Mouse (Mus musculus) forebrain, embryonic 14.5 days (tissue): ENCODE data around the gene Lrrc32. TPM values are rescaled to one million over a fixed set of nuclear protein-coding genes. Genes with fewer than 3 reads are reported as not detected.
A peak's percentile ranks its signal among the peaks of the same experiment; 100 is the strongest.

Experiments used
- ATAC-seq: fragments of 200-750 bp; cut with Nextera tagmentation; 2 replicates; pipeline ENCODE4 v1.8.0; 2017; ENCODE audit warnings: mild to moderate bottlenecking, moderate library complexity
- DNase-seq: peaks from one replicate; pipeline ENCODE4 v3.0.0-alpha.2; 2015; ENCODE audit warnings: low spot score
- H3K27ac ChIP-seq: fragments of 300-500 bp; sonication (generic); 2 replicates; pipeline ENCODE4 v1.5.1; 2014; ENCODE audit warnings: low read depth, mild to moderate bottlenecking, control low read depth, low read length, moderate library complexity
- H3K27me3 ChIP-seq: fragments of 300-500 bp; sonication (generic); replicated peaks from 2 replicates; pipeline ENCODE4 v1.6.1; 2014; ENCODE audit warnings: low read length, control low read depth, mixed read lengths; ENCODE audit not compliant: control insufficient read depth, insufficient read depth
- H3K36me3 ChIP-seq: fragments of 300-500 bp; sonication (generic); 2 replicates; pipeline ENCODE4 v1.6.1; 2014; ENCODE audit warnings: low read length, control low read depth; ENCODE audit not compliant: control insufficient read depth, insufficient read depth
- H3K4me1 ChIP-seq: fragments of 300-500 bp; sonication (generic); 2 replicates; pipeline ENCODE4 v1.6.1; 2014; ENCODE audit warnings: antibody characterized with exemption, low read length, control low read depth; ENCODE audit not compliant: control insufficient read depth, insufficient read depth
- H3K4me2 ChIP-seq: fragments of 300-500 bp; sonication (generic); 2 replicates; pipeline ENCODE4 v1.6.1; 2014; ENCODE audit warnings: mild to moderate bottlenecking, control low read depth, low read length
- H3K4me3 ChIP-seq: fragments of 300-500 bp; sonication (generic); 2 replicates; pipeline ENCODE4 v1.5.1; 2014; ENCODE audit warnings: low read depth, low read length, control low read depth
- H3K9ac ChIP-seq: fragments of 300-500 bp; sonication (generic); 2 replicates; pipeline ENCODE4 v1.6.1; 2014; ENCODE audit warnings: mild to moderate bottlenecking, low read length, control low read depth, moderate library complexity
- H3K9me3 ChIP-seq: fragments of 300-500 bp; sonication (generic); replicated peaks from 2 replicates; pipeline ENCODE4 v1.6.1; 2016; ENCODE audit warnings: low read length, control low read depth, mixed read lengths; ENCODE audit not compliant: control insufficient read depth
- WGBS: fragments of 180-500 bp; shearing (Covaris S2); extraction: QIAGEN DNeasy Blood & Tissue Kit; methylation state at CpG from one replicate; pipeline ENCODE4 v1.1.7; 2014; 5-methylcytosine and 5-hydroxymethylcytosine counted together
- polyA plus RNA-seq: library from polyadenylated mRNA; unstranded; fragments of >200 nt; fragmentation: Nextera tagmentation; extraction: Ambion mirVana; gene quantifications from 2 replicates; pipeline ENCODE4 v1.2.1, GENCODE M21; 2014

The Lrrc32 gene
- polyA plus RNA-seq, 1 experiment from 2014 or later = 2.3 TPM

DNA sequence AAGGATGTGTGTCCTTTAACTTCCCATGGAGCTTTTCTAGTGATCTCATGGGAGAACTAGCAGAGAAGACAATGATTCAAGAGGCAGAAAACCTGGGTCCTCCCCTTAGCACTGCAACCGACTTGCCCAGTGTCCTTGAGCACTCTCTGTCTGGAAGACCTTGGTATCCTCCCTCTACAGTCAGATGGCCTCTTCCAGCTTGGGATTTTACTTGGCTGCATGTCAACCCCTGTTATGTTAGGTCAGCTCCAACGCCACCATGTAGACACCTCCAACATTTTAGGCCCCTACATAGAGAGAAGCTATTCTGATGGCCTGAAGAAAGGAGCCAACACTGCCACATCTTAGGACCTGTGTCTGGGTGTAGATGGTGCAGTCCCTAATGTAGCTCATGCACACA is 16.6 kb upstream of the Lrrc32 start:
- Histone ChIP-seq H3K4me2 (no peak overlapping the region), H3K4me1 (no peaks in the 10 kb centered on the region), H3K4me3 (no peak overlapping the region), H3K27ac (no peak overlapping the region), H3K9ac (no peak overlapping the region), H3K27me3 (no peaks in the 10 kb centered on the region), H3K36me3 (no peaks in the 10 kb centered on the region), H3K9me3 (no peaks in the 10 kb centered on the region)
- no peak for ATAC-seq
- DNase-seq = no peak
- 91% methylated on average over 2 of the region's 2 CpGs for WGBS

DNA sequence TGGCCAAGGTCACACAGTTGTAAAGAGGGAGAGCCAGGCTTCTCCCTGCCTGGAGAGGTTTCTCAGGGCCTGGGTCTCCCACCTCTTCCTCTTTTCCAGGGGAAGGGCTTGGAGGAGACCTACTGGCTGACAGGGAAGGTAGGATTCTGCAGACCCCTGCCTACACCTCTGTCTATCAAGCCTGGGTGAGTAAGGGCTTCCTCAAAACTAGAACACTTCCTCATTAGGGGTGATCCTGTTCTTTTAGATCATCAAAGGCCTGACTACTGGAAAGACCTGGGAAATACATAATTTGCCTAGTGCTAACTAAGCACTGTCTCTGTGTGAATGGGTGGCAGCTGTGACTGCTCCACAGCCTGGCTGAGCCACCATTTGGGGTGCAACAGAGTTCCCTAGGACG is 14.5 kb upstream of the Lrrc32 start:
- H3K9me3 ChIP-seq = no peaks in the 10 kb centered on the region
- no peak for ATAC-seq
- no peaks in the 10 kb centered on the region for H3K36me3 ChIP-seq

DNA sequence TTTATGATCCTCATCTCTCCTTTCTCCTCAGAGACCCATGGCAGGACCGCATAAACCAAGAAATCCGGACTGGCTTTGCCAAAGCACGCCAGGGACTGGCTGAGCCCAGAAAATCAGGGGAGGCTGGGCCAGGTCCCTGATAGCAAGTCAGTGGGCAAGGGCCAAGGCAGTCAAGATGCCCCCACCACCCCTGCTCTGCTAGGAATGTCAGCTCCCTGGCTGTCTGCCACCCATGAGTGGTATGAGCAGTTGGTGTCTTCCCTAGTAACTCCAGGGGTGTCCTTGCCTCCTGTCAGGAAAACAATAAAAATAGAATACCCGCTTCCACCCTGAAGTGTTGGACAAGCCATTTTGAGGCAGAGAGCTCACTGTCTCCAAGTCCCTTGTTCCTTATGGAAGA is 11.9 kb upstream of the Lrrc32 start:
- no peaks in the 10 kb centered on the region for H3K4me1 ChIP-seq
- H3K27ac ChIP-seq = no peak overlapping the region
- no peak overlapping the region for H3K9ac ChIP-seq
- H3K9me3 ChIP-seq = no peaks in the 10 kb centered on the region
- H3K4me2 ChIP-seq = no peak overlapping the region
- no peak for DNase-seq
- WGBS = 86% methylated on average over 4 of the region's 4 CpGs
- no peaks in the 10 kb centered on the region for H3K36me3 ChIP-seq
- no peak for ATAC-seq
- H3K4me3 ChIP-seq = no peak overlapping the region
- H3K27me3 ChIP-seq = no peaks in the 10 kb centered on the region

More for the DNA sequence above, 14.5 kb upstream of the Lrrc32 start:
- Histone ChIP-seq H3K27me3 (no peaks in the 10 kb centered on the region), H3K4me3 (no peak overlapping the region), H3K9ac (no peak overlapping the region), H3K27ac (no peak overlapping the region), H3K4me1 (no peaks in the 10 kb centered on the region), H3K4me2 (no peak overlapping the region)
- DNase-seq = no peak
- WGBS = 79% methylated on average over 1 of the region's 1 CpGs

DNA sequence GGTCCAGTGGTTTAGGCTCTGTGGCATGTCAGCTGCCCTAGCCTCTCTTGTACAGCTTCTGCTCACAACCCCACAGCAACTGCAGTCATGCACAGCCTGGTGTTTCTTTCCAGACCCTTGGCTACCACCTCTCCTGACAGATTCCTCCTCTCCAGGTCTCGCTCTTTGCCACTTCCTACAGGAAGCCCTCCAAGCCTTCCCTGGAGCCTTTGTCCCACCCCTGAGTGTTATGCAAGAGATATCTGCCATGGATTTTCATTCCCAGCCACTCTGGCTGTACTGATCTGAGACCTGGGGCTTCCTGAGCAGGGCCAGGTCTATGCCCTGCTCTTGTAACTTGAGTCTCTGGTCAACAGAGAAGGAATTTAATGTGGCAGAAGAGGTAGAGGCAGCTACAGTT is 8.6 kb upstream of the Lrrc32 start:
- H3K9ac ChIP-seq = no peak overlapping the region
- 84% methylated on average over 1 of the region's 1 CpGs for WGBS
- H3K4me2 ChIP-seq = no peak overlapping the region
- H3K27ac ChIP-seq = no peak overlapping the region
- H3K36me3 ChIP-seq = no peaks in the 10 kb centered on the region
- DNase-seq (no peak), ATAC-seq (no peak)
- no peak overlapping the region for H3K4me3 ChIP-seq
- H3K27me3 ChIP-seq = no peaks in the 10 kb centered on the region
- H3K9me3 ChIP-seq = no peaks in the 10 kb centered on the region
- H3K4me1 ChIP-seq = no peaks in the 10 kb centered on the region

DNA sequence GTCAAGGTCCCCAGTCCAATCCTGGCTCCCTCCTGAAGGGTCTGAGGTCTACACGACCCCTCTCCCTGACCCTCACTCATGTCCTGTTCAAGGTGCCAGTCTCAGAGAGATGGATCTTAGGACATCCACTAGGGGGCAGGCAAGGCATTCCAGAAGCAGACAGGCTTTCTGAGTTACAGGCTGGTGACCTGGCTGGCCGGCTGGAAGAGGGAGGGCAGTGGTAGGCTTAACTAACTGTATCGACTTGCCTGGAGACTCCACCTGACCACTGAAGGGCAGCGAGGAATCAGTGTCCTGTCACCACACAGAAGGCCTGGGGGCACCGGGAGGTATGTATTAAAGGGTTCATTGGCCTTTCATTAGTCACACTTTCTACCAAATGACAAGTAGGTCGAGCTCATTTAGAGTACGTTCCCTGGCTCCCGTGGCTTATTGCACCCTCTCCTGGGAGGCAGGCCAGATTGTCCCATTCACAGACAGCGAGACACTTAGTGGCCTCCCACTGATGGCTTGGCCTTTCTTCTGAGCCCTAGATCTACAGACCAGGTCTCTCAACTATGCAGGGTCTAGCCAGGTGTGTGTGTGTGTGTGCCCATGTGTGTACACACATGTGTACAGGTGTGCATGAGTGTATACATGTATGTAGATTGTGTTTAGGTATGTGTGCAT is 7.9 kb upstream of the Lrrc32 start:
- Histone ChIP-seq H3K27ac (no peak overlapping the region), H3K9me3 (no peaks in the 10 kb centered on the region), H3K27me3 (no peaks in the 10 kb centered on the region), H3K4me3 (no peak overlapping the region), H3K4me2 (no peak overlapping the region), H3K4me1 (no peaks in the 10 kb centered on the region), H3K9ac (no peak overlapping the region), H3K36me3 (no peaks in the 10 kb centered on the region)
- 19% methylated on average over 9 of the region's 9 CpGs for WGBS
- peak; percentile 80 for ATAC-seq
- peak; percentile 86 for DNase-seq

DNA sequence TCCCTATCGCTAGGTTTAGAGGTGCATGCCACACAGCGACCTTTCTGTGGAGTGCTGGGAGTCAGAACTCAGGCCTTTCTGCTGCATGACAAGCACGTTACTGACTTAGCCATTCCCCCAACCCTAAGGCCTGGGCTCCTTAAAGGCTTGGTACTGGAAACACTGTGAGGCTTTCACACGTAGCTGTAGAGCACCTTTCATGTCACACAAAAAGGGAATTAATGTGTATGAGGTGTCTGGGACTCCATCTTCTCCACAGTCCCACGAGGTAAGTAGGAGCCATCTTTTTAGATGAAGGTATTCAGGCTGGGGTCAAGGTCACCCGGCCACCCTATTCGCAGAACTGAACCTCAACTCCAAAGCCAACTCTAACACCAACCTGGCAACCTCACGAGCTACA is 7.2 kb upstream of the Lrrc32 start:
- Histone ChIP-seq H3K27ac (no peak overlapping the region), H3K4me1 (no peaks in the 10 kb centered on the region), H3K36me3 (no peaks in the 10 kb centered on the region), H3K9me3 (no peaks in the 10 kb centered on the region), H3K4me2 (no peak overlapping the region), H3K9ac (no peak overlapping the region), H3K4me3 (no peak overlapping the region), H3K27me3 (no peaks in the 10 kb centered on the region)
- ATAC-seq (no peak), DNase-seq (no peak)
- 79% methylated on average over 8 of the region's 8 CpGs for WGBS

DNA sequence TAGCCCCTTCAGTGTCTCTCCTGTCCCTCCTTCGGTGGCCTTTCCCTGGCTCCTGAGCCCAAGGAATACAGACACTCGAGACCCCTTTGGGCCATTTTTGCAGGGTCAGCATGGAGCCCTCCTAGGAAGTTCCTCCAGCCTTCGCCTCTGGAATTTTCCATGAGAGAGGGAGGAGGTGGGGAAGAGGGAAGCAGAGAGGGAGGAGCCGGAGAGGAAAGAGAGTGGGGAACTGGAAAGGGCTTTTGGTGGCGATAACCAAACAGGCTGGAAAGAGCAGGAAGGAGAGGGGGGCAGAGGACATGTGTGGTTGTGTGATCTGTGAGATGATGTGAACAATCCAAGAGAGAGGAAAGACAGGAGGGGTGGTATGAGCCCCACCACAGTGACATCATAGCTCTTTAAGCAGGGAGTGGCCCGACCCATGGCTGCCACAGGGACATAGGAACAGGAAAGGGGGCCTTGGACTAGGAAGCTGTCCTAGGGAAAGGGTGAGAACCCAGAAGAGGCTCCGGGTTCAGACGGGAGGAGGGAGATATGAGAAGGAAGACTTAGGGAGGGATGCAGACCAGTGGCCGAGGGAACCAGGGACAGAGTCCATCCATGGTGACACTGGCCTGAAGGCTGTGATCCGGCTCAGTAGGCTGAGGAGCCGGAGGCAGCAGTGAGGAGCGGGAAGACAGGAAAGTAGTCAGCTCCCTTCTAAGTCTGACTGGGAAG is 6.4 kb upstream of the Lrrc32 start:
- Histone ChIP-seq H3K9me3 (no peaks in the 10 kb centered on the region), H3K4me2 (no peak overlapping the region), H3K27ac (no peak overlapping the region), H3K4me1 (no peaks in the 10 kb centered on the region), H3K36me3 (no peaks in the 10 kb centered on the region), H3K4me3 (no peak overlapping the region), H3K27me3 (no peaks in the 10 kb centered on the region), H3K9ac (0 out of 2 replicates have a peak overlapping the region, but pooled peaks have one; percentile 1)
- 55% methylated on average over 12 of the region's 12 CpGs for WGBS
- DNase-seq (no peak), ATAC-seq (no peak)

DNA sequence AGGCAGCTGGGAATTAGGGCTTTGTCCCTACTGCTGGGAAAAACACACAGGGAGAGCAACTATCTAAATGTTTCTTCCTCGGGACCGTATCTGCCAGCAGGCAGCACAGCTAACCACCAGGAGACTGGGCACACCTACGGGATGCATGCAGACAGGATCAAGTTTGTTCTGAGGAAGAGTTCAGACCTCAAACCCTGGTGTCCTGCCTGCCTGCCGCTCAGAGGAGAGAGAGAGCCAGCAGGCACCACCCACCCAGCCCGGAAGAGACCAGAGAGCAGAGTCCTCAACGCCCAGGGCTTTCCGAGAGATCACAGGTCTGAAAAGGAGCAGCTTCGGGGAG is 5.8 kb upstream of the Lrrc32 start:
- Histone ChIP-seq H3K36me3 (no peaks in the 10 kb centered on the region), H3K4me3 (no peak overlapping the region), H3K27ac (no peak overlapping the region), H3K27me3 (no peaks in the 10 kb centered on the region), H3K4me1 (no peaks in the 10 kb centered on the region), H3K9ac (no peak overlapping the region), H3K9me3 (no peaks in the 10 kb centered on the region), H3K4me2 (no peak overlapping the region)
- WGBS = 46% methylated on average over 8 of the region's 8 CpGs
- ATAC-seq = no peak
- DNase-seq = no peak

DNA sequence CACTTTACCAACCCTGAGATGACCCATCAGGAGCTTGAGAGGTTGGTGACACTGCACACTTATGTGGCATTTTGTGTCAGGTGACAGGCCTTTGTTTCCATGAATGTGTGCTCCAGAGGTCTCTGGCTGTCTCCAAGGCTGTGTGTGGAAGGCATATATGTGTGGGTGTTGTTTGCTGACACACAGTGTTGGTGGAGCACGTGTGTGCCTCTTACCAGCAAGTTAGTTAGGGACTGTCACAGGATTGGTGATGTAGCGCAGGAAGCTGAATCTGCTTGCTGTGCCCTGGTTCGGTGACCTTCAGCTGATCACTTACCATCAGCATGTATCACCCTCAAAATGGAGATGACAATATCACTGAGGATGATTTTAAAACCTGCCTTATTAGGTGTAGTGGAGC is 4.2 kb upstream of the Lrrc32 start:
- Histone ChIP-seq H3K27me3 (0 out of 2 replicates have a peak, but pooled peaks cover 5% of the 10 kb centered on the region), H3K4me1 (no peaks in the 10 kb centered on the region), H3K9ac (no peak overlapping the region), H3K27ac (no peak overlapping the region), H3K36me3 (no peaks in the 10 kb centered on the region), H3K4me2 (no peak overlapping the region), H3K9me3 (no peaks in the 10 kb centered on the region), H3K4me3 (no peak overlapping the region)
- no peak for DNase-seq
- 84% methylated on average over 3 of the region's 3 CpGs for WGBS
- ATAC-seq = no peak
